Mouse (Mus musculus) limb, embryonic 11.5 days (tissue): ENCODE data around the gene Car11. TPM values are rescaled to one million over a fixed set of nuclear protein-coding genes. Genes with fewer than 3 reads are reported as not detected.
A peak's percentile ranks its signal among the peaks of the same experiment; 100 is the strongest.

Source experiments
- ATAC-seq: fragments of 200-750 bp; cut with Nextera tagmentation; 2 replicates; pipeline ENCODE4 v1.8.0; 2017; ENCODE audit warnings: low read depth; ENCODE audit not compliant: insufficient number of reproducible peaks, low FRiP score, low TSS enrichment
- DNase-seq: peaks from one replicate; pipeline ENCODE4 v3.0.0-alpha.2; 2015; ENCODE audit warnings: low spot score
- H3K27ac ChIP-seq: fragments of 300-500 bp; sonication (generic); replicated peaks from 2 replicates; pipeline ENCODE4 v1.5.1; 2014; ENCODE audit warnings: low read depth, mild to moderate bottlenecking, low read length
- H3K27me3 ChIP-seq: fragments of 300-500 bp; sonication (generic); 2 replicates; pipeline ENCODE4 v1.6.1; 2014; ENCODE audit warnings: mild to moderate bottlenecking, low read length, mixed read lengths; ENCODE audit not compliant: control insufficient read depth, insufficient read depth
- H3K36me3 ChIP-seq: fragments of 300-500 bp; sonication (generic); 2 replicates; pipeline ENCODE4 v1.6.1; 2014; ENCODE audit warnings: mild to moderate bottlenecking, low read length, moderate library complexity, mixed read lengths; ENCODE audit not compliant: control insufficient read depth, insufficient read depth
- H3K4me1 ChIP-seq: fragments of 300-500 bp; sonication (generic); 2 replicates; pipeline ENCODE4 v1.6.1; 2014; ENCODE audit warnings: low read length, mixed read lengths; ENCODE audit not compliant: control insufficient read depth, insufficient read depth
- H3K4me2 ChIP-seq: fragments of 300-500 bp; sonication (generic); 2 replicates; pipeline ENCODE4 v1.6.1; 2014; ENCODE audit warnings: low read depth, mild to moderate bottlenecking, moderate library complexity; ENCODE audit not compliant: severe bottlenecking
- H3K4me3 ChIP-seq: fragments of 300-500 bp; sonication (generic); 2 replicates; pipeline ENCODE4 v1.5.1; 2014; ENCODE audit warnings: low read depth, low read length
- H3K9ac ChIP-seq: fragments of 300-500 bp; sonication (generic); 2 replicates; pipeline ENCODE4 v1.6.1; 2014; ENCODE audit warnings: mild to moderate bottlenecking, low read length
- H3K9me3 ChIP-seq: fragments of 300-500 bp; sonication (generic); 2 replicates; pipeline ENCODE4 v1.6.1; 2016; ENCODE audit warnings: low read length; ENCODE audit not compliant: control insufficient read depth
- WGBS: fragments of 180-500 bp; shearing (Covaris S2); extraction: QIAGEN DNeasy Blood & Tissue Kit; methylation state at CpG from one replicate; pipeline ENCODE4 v1.1.7; 2014; 5-methylcytosine and 5-hydroxymethylcytosine counted together
- polyA plus RNA-seq: library from polyadenylated mRNA; unstranded; fragments of >200 nt; fragmentation: Nextera tagmentation; extraction: Ambion mirVana; gene quantifications from 2 replicates; pipeline ENCODE4 v1.2.1, GENCODE M21; 2014

Gene Car11
- polyA plus RNA-seq, 1 experiment from 2014 or later: 5.5 TPM

GRCm38 (mm10) chr7:45715741-45716459, 16.3 kb downstream of the Car11 start:
- no peaks in the 10 kb centered on the region for H3K9me3 ChIP-seq
- DNase-seq (no peak), ATAC-seq (no peak)
- H3K4me3 ChIP-seq: peak overlapping the region; percentile 98
- H3K4me1 ChIP-seq: peaks cover 23% of the 10 kb centered on the region
- H3K36me3 ChIP-seq: peaks cover 33% of the 10 kb centered on the region
- H3K4me2 ChIP-seq: peak overlapping the region; percentile 94
- H3K9ac ChIP-seq: no peak overlapping the region; the same call in 1 of the 2 replicates
- H3K27ac ChIP-seq: no peak overlapping the region; the same call in 1 of the 2 replicates
- H3K27me3 ChIP-seq: no peaks in the 10 kb centered on the region
- WGBS: 87% methylated on average over 19 of the region's 19 CpGs

DNA sequence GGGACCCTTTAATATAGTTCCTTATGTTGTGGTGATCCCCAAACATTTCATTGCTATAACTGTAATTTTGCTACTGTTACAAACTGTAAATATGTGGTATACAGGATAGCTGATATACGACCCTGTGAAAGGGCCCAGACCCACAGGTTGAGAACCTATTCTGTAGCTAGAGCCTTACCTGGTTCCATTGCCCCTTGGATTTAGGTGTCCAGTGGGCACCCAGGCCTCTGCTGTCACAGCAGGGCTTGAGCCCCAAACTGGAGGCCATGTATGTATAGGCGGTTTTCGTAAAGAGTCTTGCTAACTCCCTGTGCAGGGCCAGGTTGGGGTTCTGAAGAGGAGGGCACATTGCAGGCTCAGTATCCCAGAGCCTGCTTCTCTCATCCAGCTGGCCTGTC, 16.8 kb downstream of the Car11 start:
- Histone ChIP-seq H3K27ac (no peak overlapping the region), H3K4me2 (peak overlapping the region; percentile 94), H3K27me3 (no peaks in the 10 kb centered on the region), H3K36me3 (peaks cover 34% of the 10 kb centered on the region), H3K9me3 (no peaks in the 10 kb centered on the region), H3K9ac (no peak overlapping the region; the same call in 1 of the 2 replicates), H3K4me1 (peaks cover 23% of the 10 kb centered on the region), H3K4me3 (peak overlapping the region; percentile 98)
- DNase-seq: no peak
- 90% methylated on average over 3 of the region's 3 CpGs for WGBS
- ATAC-seq: no peak

- DNase-seq (no peak), ATAC-seq (peak; percentile 32; the same call in 1 of the 2 replicates)
- Histone ChIP-seq H3K4me2 (peak overlapping the region; percentile 72), H3K4me1 (peaks cover 23% of the 10 kb centered on the region), H3K27me3 (no peaks in the 10 kb centered on the region), H3K27ac (peak overlapping the region; percentile 68; the same call in 1 of the 2 replicates), H3K36me3 (peaks cover 28% of the 10 kb centered on the region), H3K9me3 (no peaks in the 10 kb centered on the region), H3K4me3 (peak overlapping the region; percentile 98), H3K9ac (peak overlapping the region; percentile 98)
- WGBS: 11% methylated on average over 31 of the region's 31 CpGs
Observed at GRCm38 (mm10) chr7:45716952-45717917, 17.6 kb downstream of the Car11 start.

- ATAC-seq: peak; percentile 58; the same call in 1 of the 2 replicates
- DNase-seq: peak; percentile 100
- Histone ChIP-seq H3K9ac (peak within 1 kb of the TSS; percentile 98), H3K9me3 (no peaks in the 10 kb centered on the region), H3K27ac (peak within 1 kb of the TSS; percentile 70), H3K4me1 (peaks cover 23% of the 10 kb centered on the region), H3K4me3 (peak within 1 kb of the TSS; percentile 98), H3K36me3 (peaks cover 24% of the 10 kb centered on the region), H3K4me2 (peak within 1 kb of the TSS; percentile 92), H3K27me3 (no peaks in the 10 kb centered on the region)
- under 1% methylated on average over 41 of the region's 41 CpGs for WGBS
Observed at GRCm38 (mm10) chr7:45717918-45718297, 18.3 kb downstream of the Car11 start, which contains the start of gene Sphk2. Gene Sphk2, minus strand, starts transcription at chr7:45718002.

GRCm38 (mm10) chr7:45718331-45718730, 18.7 kb downstream of the Car11 start:
- H3K9me3 ChIP-seq: no peaks in the 10 kb centered on the region
- peak overlapping the region; percentile 92 for H3K4me2 ChIP-seq
- DNase-seq (no peak), ATAC-seq (no peak)
- H3K4me1 ChIP-seq: peaks cover 23% of the 10 kb centered on the region
- H3K27ac ChIP-seq: peak overlapping the region; percentile 70
- WGBS: under 1% methylated on average over 20 of the region's 20 CpGs
- H3K4me3 ChIP-seq: peak overlapping the region; percentile 98
- peak overlapping the region; percentile 98 for H3K9ac ChIP-seq
- no peaks in the 10 kb centered on the region for H3K27me3 ChIP-seq
- H3K36me3 ChIP-seq: peaks cover 24% of the 10 kb centered on the region

GRCm38 (mm10) chr7:45719180-45719579, 19.5 kb downstream of the Car11 start:
- Histone ChIP-seq H3K4me2 (peak overlapping the region; percentile 92), H3K4me3 (peak overlapping the region; percentile 98), H3K27ac (no peak overlapping the region), H3K36me3 (peaks cover 30% of the 10 kb centered on the region), H3K9me3 (no peaks in the 10 kb centered on the region), H3K4me1 (peaks cover 23% of the 10 kb centered on the region), H3K9ac (peak overlapping the region; percentile 98), H3K27me3 (no peaks in the 10 kb centered on the region)
- WGBS: 79% methylated on average over 10 of the region's 10 CpGs
- no peak for ATAC-seq
- DNase-seq: no peak

GRCm38 (mm10) chr7:45719738-45720412, 20.2 kb downstream of the Car11 start:
- no peak overlapping the region for H3K9ac ChIP-seq
- no peak overlapping the region for H3K27ac ChIP-seq
- no peak for ATAC-seq

More at GRCm38 (mm10) chr7:45719738-45720412, 20.2 kb downstream of the Car11 start:
- H3K9me3 ChIP-seq: no peaks in the 10 kb centered on the region
- H3K4me2 ChIP-seq: peak overlapping the region; percentile 13
- 89% methylated on average over 15 of the region's 16 CpGs for WGBS
- H3K4me3 ChIP-seq: 0 out of 2 replicates have a peak overlapping the region, but pooled peaks have one; percentile 0
- H3K27me3 ChIP-seq: no peaks in the 10 kb centered on the region
- H3K36me3 ChIP-seq: peaks cover 35% of the 10 kb centered on the region
- DNase-seq: no peak
- H3K4me1 ChIP-seq: peaks cover 19% of the 10 kb centered on the region
